Mouse (Mus musculus) left cerebral cortex, adult 9 months (tissue): Measurements from ENCODE around the gene Mapk8ip2.

Source experiments
- DNase-seq, 2 experiments: peaks; one replicate each; pipeline ENCODE4 v3.0.0; 2022; ENCODE audit warnings: low spot score in 2 of 2

Gene Mapk8ip2

DNA sequence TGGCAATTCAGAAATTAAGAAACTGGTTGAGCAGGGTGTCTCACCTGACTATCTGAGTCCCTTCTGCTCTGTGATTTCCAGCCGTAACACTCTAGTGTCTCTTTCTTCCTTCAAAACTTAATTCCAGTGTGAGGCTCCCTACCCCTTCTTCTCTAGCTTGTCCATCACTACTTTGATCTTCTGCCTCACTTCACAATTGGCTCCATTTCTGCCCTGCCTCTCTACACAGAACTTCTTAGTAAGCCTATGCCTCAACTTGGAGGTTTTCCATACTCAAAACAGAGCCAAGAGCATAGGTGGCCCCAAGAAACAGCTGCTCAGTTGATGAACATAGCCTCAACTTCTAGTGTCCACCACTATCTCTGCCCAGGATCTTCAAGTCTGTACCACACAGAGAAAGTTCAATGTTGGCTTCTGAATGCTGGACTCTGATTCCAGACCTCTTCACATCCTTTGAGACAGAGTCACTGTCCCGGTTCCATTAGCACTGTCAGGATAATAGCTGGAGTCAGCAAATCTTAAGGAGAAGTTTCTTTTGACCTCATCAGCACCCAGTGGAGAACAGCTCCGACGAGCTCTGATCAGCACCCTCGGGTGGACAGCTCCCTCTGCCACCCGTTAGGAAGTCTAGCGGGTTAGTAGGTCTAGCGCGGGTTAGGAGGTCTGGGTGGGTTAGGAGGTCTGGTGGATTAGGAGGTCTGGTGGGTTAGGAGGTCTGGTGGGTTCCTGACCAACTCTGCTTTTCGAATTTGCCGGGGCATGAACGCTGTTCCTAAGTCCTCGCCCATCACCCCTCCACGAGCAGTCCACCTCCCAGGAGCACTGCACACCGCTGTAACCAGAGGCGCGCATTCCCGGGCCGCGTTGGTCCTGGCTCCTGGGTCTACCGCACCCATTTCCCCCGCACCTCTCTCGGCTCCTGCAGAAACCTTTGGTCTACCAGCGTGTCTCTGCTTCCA, 528 bp upstream of the Mapk8ip2 start:
- no peak for DNase-seq

DNA sequence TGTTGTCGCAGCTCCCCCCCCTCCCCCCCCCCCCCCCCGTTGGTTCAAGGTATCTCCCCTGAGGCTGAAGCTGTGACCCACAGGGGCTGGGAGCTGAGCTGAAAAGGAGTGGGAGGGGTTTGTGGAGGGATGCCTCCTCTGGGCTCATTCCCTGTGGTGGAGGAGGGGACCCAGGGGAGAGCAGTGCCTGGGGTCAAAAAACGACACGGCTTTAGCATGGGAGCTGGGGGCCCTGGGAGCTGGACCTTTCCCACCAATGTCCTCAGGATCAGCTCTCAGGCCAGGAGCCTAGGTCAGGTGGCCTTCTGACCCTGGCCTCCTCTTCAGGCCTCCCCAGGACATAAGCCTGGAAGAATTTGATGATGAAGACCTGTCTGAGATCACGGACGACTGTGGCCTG, 1.1 kb downstream of the Mapk8ip2 start:
- DNase-seq, result no peak

DNA sequence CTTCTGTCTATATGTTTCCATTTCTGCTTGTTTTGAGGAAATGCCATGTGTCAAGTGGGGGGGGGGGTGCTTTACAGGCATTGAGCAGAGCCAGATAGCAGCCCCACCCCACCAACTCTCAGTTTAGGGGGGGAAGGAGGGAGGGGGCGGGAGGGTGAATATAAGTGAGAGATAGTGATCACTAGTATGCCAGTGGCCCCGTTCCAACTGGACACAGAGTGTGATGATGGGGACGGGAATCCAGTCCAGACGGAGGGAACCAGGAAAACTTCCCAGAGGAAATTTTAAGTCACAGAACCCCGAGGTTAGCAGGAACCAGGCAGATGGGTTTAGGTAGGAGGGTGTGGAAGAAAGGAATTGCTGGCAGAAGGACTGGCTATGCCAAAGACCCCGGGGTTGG, 1.9 kb downstream of the Mapk8ip2 start:
- DNase-seq, result no peak

DNA sequence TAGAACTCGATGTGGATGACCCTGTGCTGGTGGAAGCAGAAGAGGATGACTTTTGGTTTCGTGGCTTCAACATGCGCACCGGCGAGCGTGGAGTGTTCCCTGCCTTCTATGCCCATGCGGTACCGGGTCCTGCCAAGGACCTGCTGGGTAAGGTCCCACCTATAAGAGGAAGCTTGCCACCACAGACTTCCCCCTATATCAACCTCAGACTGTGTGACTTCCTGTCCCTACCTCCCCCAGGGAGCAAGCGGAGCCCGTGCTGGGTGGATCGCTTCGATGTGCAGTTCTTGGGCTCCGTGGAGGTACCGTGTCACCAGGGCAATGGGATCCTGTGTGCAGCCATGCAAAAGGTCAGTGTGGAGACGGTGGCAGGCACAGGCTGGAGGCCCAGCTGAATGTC, 5.2 kb downstream of the Mapk8ip2 start:
- DNase-seq, result no peak

DNA sequence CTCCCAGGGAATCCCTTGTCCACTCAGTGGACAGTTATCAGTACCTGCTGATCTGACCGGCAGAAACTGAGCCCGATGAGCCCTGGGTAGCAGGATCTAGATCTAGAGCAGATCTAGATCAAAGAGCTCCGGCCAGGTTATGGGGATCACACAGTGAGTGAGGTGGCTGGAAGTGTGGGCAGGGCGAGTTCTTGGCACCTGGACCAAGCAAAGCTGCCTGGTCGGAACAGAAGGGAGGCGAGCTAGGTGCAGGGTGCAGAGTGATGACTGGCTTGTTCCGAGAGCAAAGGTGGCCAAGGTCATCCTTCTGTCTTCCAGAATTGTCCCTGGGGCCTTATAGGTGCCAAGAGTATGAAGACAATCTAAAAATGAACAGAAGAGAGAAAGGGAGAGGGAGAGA, 6.1 kb downstream of the Mapk8ip2 start:
- no peak for DNase-seq

DNA sequence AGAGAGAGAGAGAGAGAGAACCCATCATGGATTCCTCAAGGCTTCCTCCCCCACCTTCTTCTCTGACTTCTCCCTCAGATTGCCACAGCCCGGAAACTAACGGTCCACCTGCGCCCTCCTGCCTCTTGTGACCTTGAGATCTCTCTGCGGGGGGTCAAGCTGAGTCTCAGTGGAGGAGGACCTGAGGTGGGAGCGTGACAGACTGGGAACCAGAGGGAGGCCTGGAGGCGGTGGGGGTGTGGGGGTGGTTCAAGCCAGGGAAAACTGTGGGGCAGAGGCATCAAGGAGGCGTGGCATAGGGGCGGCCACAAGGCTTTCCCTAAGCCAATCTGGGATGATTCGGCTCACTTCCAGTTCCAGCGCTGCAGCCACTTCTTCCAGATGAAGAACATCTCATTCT, 6.6 kb downstream of the Mapk8ip2 start:
- no peak for DNase-seq

DNA sequence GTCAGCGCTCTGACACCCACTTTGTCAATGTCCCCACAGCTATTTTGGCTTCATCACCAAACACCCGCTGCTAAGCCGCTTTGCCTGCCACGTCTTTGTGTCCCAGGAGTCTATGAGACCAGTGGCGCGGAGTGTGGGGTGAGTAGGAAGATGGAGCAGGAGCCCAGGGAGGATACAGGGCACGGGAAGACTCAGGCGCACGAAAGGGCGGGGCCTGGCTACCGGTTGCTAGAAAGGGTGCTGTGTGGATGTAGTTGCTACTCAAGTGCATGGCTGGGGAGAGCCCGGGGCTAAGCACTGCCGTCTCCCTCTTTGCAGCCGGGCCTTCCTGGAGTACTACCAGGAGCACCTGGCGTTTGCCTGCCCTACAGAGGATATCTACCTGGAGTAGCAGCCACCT, 7.6 kb downstream of the Mapk8ip2 start:
- DNase-seq, result no peak

DNA sequence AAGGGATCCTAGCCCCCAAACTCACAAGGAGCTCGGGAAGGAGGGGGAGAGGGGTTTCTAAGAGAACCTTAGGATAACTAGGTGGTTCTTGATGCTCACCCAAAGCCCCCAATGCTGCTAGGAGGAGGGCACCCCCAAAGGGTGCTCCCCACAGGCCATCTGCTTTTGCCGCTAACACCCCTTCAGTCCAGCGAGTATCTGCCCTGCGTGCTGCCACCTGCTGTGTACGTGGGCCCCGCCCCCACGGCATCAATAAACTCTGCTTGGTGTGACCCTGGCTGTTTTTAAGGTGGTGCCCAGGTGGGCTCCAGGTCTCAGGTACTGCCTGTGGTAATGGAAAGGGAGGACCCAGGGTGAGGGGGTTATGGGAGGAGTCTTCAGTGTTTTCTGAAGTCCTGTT, 8.5 kb downstream of the Mapk8ip2 start:
- no peak for DNase-seq

DNA sequence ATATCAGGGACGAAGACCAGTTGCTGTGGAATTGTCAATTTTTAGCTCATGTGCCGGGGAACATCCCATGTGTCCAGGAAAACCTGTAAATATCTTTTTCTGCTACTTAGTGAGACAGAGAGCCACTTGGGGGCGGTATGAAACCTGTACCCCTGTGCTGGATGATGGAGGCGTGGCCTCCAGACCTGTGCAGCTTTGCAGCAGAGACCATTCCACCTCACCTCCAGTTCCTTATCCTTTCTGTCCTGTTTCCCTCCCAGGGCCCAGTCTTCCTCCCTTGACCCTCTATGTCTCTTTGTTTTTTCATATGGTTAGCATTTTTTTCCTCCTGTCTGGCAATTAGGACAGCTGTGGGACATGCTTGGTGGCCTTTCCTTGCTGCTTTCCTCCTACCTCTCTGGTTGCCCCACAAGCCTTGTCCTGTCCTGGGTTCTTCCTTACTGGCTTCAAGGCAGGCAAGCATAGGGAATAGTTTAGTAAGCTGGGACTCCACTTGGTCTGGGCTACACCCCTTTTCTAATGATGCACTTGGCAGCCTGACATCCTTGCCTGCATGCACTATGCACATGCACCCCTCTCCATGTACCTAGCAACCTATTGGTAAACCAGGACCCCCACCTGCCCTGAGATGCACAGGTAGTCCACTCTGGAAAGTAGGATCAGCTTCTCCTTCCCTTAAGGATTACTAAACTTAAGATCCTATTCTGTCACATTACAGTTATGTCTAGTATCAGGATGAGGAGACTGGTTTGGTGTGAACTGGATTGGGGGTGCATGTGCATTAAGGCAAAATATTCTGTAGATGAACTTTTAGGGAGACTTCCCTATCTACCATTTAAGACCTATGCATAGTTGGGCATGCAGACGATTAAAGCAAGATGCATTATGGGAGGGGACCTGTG, 9.9 kb downstream of the Mapk8ip2 start:
- DNase-seq, result no peak

DNA sequence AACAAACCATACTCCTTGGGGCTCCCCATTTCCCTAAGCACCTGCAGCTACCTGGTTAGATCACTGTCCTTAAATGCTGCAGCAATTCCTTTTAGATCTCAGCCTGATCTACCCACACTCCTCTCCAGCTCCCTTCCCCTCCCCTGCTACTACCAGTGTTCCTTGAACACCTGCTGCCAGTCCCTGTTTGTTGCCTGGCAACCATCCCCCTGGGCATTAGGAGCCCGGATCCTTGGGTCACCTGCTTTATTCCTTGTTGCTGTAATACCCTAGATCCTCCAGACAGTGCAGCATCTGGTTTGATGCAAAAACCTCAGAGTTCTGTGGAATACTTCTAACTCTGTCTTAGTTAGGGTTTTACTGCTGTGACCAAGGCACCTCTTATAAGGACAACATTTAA, 11.3 kb downstream of the Mapk8ip2 start:
- DNase-seq, result no peak

DNA sequence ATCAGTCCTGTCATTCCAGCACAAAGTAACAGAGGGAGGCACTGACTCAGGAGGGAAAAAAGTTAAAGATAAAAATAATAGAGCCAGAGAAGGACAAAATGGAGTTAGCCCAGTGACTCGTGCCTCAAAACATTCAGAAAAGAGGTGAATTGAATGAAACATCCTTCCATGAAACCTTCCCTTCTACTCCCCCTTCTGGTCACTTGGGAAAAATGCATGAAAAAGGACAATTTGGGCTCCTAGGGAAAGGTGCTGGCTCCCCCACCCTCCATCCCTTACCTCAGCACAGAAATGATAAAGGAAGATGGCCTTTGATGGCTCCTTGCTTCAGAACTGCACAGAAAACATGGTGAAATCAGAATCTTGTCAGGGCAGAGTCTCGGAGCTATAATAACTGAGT, 14.9 kb downstream of the Mapk8ip2 start:
- DNase-seq, result no peak

DNA sequence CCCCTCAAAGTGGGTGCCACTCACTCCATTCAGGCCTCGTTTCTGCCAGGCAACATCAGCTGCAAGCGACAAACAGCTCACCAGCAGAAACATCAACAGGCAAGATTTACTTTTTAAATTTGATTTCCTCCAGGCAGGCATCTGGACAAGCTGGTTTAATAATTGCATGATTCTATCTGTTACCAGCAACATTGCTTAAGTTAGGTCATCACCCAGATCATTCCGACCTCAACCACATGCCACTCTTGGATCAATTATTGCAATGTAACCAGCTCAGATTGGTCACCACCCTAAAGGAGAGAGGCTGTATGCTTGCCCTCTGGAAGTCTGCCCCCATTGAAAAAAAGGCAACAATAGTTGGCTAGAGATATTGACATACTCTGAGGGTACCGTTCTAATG, 17.8 kb downstream of the Mapk8ip2 start:
- DNase-seq, result no peak

DNA sequence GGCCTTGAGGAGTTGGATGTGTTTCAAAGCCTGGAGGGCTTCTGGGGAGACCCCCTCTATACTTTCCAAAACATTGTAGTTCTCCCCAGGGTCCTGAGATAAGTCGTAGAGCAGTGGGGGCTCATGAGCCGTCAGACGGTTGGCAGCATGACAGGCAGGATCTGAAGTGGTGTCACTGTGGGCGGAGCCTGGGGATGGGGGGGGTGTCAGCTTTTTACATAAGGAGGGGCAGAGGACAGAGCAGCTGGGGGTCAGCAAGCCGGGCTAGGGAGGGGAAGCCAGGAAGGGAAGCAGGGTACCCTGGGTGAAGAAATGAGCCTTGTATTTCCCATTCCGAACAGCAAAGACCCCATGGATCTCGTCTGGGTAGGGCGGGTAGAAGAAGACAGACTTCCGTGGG, 19.7 kb downstream of the Mapk8ip2 start:
- no peak for DNase-seq

DNA sequence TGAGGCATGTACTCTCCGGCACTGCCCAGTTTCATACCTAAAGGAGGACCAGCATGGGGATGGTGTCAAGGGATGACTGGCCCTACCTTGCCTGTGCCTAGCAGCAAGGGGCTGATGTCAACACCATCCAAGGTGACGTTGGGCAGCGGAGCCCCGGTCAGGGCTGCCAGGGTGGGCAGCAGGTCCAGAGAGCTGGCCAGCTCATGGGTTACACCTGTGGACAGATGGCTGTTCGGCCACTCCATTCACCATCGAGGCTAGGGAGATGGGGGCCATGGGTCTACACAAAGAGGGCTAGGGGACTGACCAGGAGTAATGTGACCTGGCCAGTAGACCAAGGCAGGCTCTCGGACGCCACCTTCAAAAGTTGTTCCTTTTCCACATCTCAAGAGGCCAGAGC, 20.2 kb downstream of the Mapk8ip2 start:
- DNase-seq, result no peak

DNA sequence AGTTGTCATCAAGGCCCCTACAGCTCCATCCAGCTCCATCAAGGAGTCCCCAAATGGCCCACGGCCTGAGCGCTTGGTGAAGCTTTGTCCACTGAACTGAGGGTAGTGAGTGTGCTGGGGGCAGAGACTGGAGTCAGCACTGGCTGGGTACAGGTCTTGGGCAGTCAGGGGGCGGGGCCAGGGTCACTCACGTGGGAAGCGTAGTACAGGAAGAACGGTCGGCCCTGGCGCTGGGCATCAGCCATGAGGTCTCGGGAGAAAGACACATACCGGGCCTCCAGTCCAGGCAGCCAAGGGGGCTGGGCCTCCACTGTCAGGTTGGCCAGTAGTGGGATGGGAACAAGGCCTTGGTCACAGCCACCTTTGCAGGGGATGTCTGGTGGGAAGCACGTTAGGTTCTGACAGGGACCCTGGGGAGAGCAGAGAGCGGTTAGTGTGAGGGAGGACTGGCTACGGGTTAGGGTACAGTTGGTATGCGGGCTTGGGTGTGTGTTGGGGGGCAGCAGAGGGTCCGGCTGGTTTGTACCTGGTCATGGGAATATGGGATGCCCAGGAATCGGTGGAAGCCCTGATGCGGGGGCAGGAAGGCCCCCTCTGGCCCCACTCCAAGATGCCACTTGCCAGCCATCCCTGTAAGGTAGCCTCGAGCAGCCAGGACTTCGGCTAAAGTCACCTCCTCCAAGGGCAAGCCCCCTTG, 21.0 kb downstream of the Mapk8ip2 start:
- DNase-seq, result no peak

DNA sequence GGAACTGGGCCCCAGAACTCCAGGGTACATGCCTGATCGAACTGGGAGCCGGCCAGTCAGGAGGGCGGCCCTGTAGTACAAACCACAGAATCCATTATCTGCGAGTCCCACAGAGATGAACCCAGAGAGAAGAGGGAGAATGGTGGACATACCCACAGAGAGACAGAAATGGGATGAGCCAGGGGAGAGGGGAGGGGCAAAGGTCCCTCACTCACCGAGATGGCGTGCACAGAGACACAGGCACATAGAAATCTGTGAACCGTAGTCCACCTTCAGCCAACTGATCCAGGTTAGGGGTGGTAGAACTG, 21.5 kb downstream of the Mapk8ip2 start:
- DNase-seq, result no peak

DNA sequence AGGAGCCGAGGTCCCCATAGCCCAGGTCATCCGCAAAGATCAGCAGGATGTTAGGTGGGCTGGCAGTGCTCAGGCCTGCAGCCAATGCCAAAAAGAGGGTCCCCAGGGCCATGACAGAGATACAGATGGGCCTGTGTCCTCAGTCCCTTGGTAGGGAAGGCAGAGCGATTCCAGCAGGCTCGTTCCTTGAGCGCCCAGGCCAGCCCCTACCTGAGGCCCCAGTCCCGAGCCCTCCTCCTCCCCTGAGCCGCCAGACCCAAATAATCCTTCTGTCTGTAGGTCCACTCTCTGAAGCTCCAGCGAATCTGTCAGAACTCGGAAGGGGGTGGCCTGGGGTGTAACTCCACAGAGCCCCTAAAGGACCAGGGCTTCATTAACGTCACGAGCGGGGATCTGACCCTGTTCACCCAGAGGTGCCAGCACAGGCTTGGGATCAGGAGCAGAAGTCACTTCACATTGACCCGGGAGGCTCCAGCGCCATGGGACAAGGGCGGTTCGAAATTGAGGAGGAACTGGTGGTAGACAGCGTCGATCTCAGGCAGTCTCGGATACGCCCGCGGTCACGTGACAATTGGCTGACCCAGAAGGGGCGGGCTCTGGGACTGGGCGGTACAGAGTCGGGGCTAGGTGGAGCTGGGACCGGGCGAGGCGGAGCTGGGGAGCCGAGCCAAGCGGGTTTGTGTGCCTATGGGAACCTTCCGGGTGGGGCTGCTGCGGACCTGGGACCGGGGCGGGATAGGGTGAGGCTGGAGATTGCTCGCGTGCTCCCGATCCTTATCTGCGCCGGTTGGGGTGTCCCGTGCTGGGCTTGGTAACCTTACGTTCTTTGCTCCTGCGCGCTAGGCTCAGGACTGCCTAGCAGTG, 22.1 kb downstream of the Mapk8ip2 start:
- peak; percentile 78 to 93 for DNase-seq

DNA sequence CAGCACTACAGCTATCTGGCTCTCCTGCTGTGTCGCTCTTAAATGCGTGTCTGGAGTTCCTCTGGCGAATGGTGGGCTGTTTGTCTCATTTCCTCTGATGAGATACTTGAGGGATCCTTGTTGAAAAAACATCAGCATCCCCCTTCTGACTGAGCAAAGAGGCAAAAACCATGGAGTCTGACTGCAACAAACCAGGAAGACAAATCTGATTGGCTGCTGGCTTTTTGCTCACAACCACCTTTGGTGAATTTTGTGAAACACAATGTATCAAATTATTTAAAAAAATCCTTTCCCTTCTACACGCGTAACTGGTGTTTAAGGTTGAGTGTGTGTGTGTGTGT, 22.7 kb downstream of the Mapk8ip2 start:
- no peak for DNase-seq

DNA sequence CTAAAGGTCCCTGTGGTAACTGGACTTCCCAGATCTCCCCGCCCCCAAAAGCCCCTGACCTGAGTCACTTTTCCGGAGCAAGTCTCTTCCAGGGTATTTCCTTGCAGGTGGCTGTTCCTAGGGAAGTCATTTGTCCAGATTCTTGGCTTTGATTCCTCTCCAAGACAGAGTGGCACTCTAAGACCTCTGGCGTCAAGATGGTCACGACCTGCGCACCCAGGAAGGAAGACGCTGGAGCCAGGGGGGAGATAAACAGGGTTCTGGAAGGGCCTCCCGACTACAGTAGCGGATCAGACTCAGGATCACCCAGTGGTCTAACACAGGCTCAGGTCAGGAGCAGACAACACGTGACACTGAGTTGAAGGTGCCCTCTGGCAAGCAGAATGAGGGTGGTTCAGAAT, 23.4 kb downstream of the Mapk8ip2 start, which contains the start of gene Arsa:
TSS of gene Arsa (minus strand) at position 335 of the 401 bp plus-strand sequence.
- no peak for DNase-seq

DNA sequence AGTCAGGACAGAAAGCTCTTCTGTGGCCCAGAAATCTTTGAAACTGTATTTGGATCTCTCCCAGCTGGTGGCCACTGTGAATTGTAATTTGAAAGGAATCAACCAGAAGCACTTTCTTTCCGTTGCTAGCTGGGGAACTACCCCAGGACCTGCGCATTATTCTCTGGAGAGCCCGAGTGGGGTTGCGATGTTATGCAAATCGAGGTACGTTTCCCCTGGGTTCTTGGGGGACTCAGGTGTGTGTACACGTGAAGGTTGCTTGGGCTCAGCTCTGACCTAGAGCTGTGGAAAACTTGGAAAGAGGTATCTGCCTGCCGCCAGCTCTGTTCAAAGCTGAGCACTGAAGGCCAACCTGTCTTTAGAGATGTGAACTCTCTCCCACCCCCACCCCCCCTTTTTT, 24.1 kb downstream of the Mapk8ip2 start:
- no peak for DNase-seq

DNA sequence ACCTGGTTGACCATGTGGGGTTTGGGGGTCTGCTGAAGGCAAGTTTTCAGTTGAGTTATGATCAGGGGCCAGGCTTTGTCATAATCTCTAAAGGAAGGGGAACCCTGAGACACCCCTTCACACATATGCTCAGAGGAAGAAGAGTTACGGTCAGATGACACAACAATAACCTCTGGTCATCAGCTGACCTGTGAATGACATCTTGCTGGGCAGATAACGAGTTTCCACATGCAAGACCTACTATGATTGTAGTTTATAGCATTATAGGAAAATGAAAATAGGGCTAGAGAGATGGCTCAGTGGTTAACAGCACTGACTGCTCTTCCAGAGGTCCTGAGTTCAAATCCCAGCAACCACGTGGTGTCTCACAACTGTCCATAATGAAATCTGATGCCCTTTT, 24.9 kb downstream of the Mapk8ip2 start:
- DNase-seq, result no peak
